Mouse (Mus musculus) embryonic facial prominence, embryonic 11.5 days (tissue): ENCODE data around the gene Igfbp4. TPM values are rescaled to one million over a fixed set of nuclear protein-coding genes. Genes with fewer than 3 reads are reported as not detected.

Source experiments
- ATAC-seq: fragments of 200-750 bp; cut with Nextera tagmentation; replicated peaks from 2 replicates; pipeline ENCODE4 v1.8.0; 2017; ENCODE audit warnings: low read depth; ENCODE audit not compliant: insufficient number of reproducible peaks, low FRiP score, low TSS enrichment
- DNase-seq: peaks from one replicate; pipeline ENCODE4 v3.0.0-alpha.2; 2015; ENCODE audit warnings: low spot score
- H3K27ac ChIP-seq: fragments of 300-500 bp; sonication (generic); replicated peaks from 2 replicates; pipeline ENCODE4 v1.5.1; 2014; ENCODE audit warnings: mild to moderate bottlenecking, low read depth, low read length, control low read depth
- H3K27me3 ChIP-seq: fragments of 300-500 bp; sonication (generic); 2 replicates; pipeline ENCODE4 v1.6.1; 2014; ENCODE audit warnings: mild to moderate bottlenecking, low read length, moderate library complexity, mixed read lengths; ENCODE audit not compliant: control insufficient read depth, insufficient read depth
- H3K36me3 ChIP-seq: fragments of 300-500 bp; sonication (generic); replicated peaks from 2 replicates; pipeline ENCODE4 v1.6.1; 2014; ENCODE audit warnings: low read depth, mild to moderate bottlenecking, low read length, moderate library complexity, mixed read lengths; ENCODE audit not compliant: control insufficient read depth, insufficient read depth
- H3K4me1 ChIP-seq: fragments of 300-500 bp; sonication (generic); 2 replicates; pipeline ENCODE4 v1.6.1; 2014; ENCODE audit warnings: low read length, mixed read lengths; ENCODE audit not compliant: control insufficient read depth, insufficient read depth
- H3K4me2 ChIP-seq: fragments of 300-500 bp; sonication (generic); 2 replicates; pipeline ENCODE4 v1.6.1; 2014; ENCODE audit warnings: low read depth, mild to moderate bottlenecking, control low read depth, low read length, moderate library complexity
- H3K4me3 ChIP-seq: fragments of 300-500 bp; sonication (generic); 2 replicates; pipeline ENCODE4 v1.5.1; 2014; ENCODE audit warnings: low read depth, low read length, control low read depth
- H3K9ac ChIP-seq: fragments of 300-500 bp; sonication (generic); replicated peaks from 2 replicates; pipeline ENCODE4 v1.6.1; 2014; ENCODE audit warnings: mild to moderate bottlenecking, control low read depth, low read length
- H3K9me3 ChIP-seq: fragments of 300-500 bp; sonication (generic); replicated peaks from 2 replicates; pipeline ENCODE4 v1.6.1; 2016; ENCODE audit warnings: mild to moderate bottlenecking, low read length, inconsistent platforms, mixed read lengths; ENCODE audit not compliant: control insufficient read depth
- WGBS: fragments of 180-500 bp; shearing (Covaris S2); extraction: QIAGEN DNeasy Blood & Tissue Kit; methylation state at CpG from one replicate; pipeline ENCODE4 v1.1.7; 2014; 5-methylcytosine and 5-hydroxymethylcytosine counted together
- polyA plus RNA-seq: library from polyadenylated mRNA; unstranded; fragments of >200 nt; fragmentation: Nextera tagmentation; extraction: Ambion mirVana; gene quantifications from 2 replicates; pipeline ENCODE4 v1.2.1, GENCODE M21; 2014

Gene Igfbp4
- polyA plus RNA-seq, 1 experiment from 2014 or later: 477 TPM

DNA sequence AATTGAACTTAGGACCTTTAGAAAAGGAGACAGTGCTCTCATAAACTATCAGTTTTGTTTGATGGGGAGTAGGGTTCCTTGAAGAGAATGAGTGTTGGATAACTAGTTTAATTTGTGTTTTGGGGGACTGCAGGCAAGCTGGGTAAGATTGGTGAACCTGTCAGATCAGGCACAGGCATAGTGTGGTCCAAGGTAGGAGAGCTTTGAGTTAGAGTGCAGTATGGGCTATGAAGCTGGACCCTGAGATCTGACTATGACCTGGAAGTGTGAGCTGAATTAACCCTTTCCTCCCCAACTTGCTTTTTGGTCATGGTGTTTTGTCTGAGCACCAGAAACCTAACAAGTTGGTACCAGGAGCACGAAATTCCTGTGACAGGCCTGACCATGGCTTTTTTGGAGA is 27.2 kb upstream of the Igfbp4 start:
- no peak overlapping the region for H3K27ac ChIP-seq
- ATAC-seq: no peak
- H3K4me3 ChIP-seq: no peak overlapping the region
- H3K36me3 ChIP-seq: peaks cover 18% of the 10 kb centered on the region
- no peaks in the 10 kb centered on the region for H3K9me3 ChIP-seq
- no peak overlapping the region for H3K4me2 ChIP-seq
- no peak overlapping the region for H3K9ac ChIP-seq
- DNase-seq: no peak
- 95% methylated on average over 1 of the region's 1 CpGs for WGBS
- no peaks in the 10 kb centered on the region for H3K4me1 ChIP-seq
- no peaks in the 10 kb centered on the region for H3K27me3 ChIP-seq

DNA sequence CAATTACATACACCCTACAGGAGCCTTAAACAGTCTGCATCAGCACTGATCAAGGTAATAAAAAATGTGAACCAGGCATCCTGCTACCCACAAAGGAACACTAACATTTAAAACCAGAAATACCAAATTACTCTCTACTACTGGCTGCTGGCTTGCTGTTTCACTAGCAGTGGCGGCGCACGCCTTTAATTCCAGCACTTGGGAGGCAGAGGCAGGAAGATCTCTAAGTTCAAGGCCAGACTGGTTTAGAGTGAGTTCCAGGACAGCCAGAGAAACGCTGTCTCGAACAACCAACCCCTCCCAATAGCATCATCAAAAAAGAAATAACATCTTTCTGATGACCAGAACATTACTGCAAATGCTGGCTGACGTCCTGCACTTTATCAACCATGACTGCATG is 21.2 kb upstream of the Igfbp4 start:
- peaks cover 10% of the 10 kb centered on the region for H3K36me3 ChIP-seq

DNA sequence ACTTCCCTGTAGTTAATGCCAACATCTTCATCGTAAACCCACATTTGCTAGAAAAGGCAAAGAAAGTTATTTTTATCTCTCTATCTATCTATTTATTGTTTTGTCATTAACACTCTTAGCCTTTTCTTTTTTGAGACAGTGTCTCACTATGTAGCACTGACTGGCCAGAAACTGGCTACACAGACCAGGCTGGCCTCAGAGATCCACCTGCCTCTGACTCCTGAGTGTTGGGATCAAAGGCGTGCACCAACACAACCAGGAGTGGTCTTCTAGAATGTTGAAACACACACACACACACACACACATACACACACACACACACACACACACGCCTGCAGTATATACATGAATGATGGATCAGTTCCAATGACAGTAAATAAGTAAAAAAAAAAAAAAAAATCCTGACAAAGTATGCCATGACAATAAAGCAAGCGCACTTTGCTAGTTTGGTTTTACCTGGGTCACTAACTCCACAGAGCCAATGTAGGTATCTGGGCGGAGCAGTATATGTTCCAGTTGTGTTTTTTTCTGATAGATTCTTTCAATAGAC is 18.6 kb upstream of the Igfbp4 start:
- Histone ChIP-seq H3K4me3 (peak overlapping the region; percentile 68), H3K27me3 (no peaks in the 10 kb centered on the region), H3K4me2 (peak overlapping the region; percentile 36), H3K9ac (no peak overlapping the region), H3K27ac (no peak overlapping the region), H3K4me1 (no peaks in the 10 kb centered on the region; the same call in 1 of the 2 replicates), H3K9me3 (no peaks in the 10 kb centered on the region), H3K36me3 (peaks cover 10% of the 10 kb centered on the region)
- ATAC-seq (no peak), DNase-seq (no peak)
- 89% methylated on average over 5 of the region's 5 CpGs for WGBS

More for the DNA sequence above, 21.2 kb upstream of the Igfbp4 start:
- H3K4me3 ChIP-seq: no peak overlapping the region
- no peaks in the 10 kb centered on the region for H3K9me3 ChIP-seq
- no peaks in the 10 kb centered on the region; the same call in 1 of the 2 replicates for H3K4me1 ChIP-seq
- 97% methylated on average over 6 of the region's 6 CpGs for WGBS
- H3K27me3 ChIP-seq: no peaks in the 10 kb centered on the region
- DNase-seq (no peak), ATAC-seq (no peak)
- no peak overlapping the region for H3K27ac ChIP-seq
- no peak overlapping the region for H3K4me2 ChIP-seq
- no peak overlapping the region for H3K9ac ChIP-seq

DNA sequence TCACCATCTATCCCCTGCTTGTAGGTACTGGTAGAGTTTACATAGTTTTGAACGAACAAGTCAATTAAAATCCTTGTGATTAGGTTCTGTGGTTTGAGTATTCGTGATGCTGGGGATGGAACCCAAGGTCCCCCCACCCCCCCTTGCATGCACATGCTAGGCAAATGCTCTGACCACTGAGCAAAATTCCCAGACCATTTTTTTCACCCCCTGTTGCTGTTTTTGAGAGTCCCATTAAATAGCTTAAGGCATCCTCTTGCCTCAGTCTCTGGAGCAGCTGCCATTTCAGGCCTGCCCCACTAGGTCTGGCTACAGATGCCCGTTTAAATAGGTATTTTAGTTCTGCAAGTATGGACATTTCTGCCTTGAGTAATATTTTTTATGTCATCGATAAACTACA is 17.9 kb upstream of the Igfbp4 start:
- Histone ChIP-seq H3K4me2 (peak overlapping the region; percentile 52), H3K36me3 (peaks cover 7% of the 10 kb centered on the region), H3K9me3 (no peaks in the 10 kb centered on the region), H3K4me1 (no peaks in the 10 kb centered on the region; the same call in 1 of the 2 replicates), H3K4me3 (peak overlapping the region; percentile 68), H3K9ac (peak overlapping the region; percentile 88), H3K27me3 (no peaks in the 10 kb centered on the region), H3K27ac (no peak overlapping the region)
- 8% methylated on average over 4 of the region's 4 CpGs for WGBS
- DNase-seq (no peak), ATAC-seq (no peak)

DNA sequence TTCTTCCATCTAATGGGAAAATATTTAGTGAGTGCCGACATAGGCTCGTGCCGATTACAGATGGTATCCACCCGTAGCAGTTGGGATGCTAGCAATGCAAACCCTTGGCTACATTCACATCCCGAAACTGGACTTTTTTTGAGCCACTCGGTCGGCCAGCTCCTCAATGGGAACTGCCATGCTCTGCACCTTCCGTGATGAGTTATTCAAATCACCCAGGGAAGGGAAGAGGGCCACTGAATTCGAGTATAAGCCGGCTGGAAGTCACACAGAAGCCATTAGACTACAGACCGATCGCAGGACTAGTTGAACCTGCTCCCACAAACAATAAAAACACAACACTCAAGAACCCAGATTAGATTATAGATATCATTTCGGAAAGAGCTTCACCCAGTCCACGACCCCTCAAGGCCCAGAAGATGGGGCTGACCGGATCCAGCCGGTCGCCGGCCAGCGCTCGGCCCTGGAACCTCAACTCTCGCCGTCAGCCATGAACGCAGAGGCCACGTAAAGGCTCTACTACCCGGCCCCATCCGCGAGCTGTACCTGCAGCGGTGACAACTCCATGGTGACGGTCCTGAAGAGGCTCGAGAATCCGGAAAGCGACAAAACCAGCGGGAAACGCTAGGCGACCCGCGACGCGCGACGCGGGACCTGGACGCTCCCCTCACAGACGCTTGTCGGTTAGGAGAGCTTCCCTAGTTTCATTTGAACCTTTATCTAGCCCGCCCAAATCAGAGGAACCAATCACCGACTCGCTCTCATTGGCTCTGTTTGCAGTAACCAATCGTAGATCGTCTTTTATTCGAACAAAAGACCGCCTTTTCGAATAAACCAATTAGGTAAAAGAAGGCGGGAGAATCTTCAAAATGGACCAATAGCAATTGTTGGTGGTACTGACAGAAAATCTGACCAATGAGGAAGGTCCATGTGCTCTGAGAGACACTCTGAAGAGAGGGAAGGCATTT is 17.3 kb upstream of the Igfbp4 start, which contains the start of gene Top2a:
Top2a (minus strand) TSS at position 690 of the 968 bp plus-strand sequence.
- no peaks in the 10 kb centered on the region for H3K27me3 ChIP-seq
- peak within 1 kb of the TSS; percentile 68 for H3K27ac ChIP-seq
- DNase-seq (peak; percentile 98), ATAC-seq (peak; percentile 91)
- peak within 1 kb of the TSS; percentile 88 for H3K9ac ChIP-seq
- no peaks in the 10 kb centered on the region; the same call in 1 of the 2 replicates for H3K4me1 ChIP-seq
- no peaks in the 10 kb centered on the region for H3K9me3 ChIP-seq
- peaks cover 7% of the 10 kb centered on the region for H3K36me3 ChIP-seq
- WGBS: under 1% methylated on average over 54 of the region's 54 CpGs
- peak within 1 kb of the TSS; percentile 52 for H3K4me2 ChIP-seq
- H3K4me3 ChIP-seq: peak within 1 kb of the TSS; percentile 68

DNA sequence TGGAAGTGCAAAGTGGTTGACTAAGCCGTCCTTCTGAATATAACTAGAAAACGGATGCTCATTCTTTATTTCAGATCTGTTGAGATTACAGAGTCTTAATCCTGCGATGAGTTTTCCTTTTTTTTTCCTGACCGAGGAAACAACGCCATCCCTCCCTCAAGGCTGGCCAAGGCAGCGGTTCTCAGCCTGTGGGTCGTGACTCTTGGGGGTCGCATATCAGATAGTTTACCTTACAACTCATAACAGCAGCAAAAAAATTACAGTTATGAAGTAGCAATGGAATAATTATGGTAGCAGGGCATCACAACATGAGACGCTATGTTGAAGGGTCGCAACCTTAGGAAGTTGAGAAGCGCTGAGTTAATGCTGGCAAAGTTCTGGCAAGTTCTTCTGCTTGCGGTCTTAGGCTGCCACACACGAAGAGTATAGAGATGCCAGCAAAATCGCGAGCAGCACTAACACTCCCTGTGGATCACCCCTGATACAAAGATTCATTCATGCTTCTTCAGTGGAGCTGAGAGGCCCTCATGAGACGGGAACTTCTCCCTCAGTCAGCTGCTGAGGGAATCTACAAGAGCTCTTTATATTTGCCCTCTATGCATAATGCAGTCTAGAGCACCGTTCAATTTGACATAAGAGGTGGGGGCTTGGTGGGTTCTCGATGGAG is 16.4 kb upstream of the Igfbp4 start:
- DNase-seq (no peak), ATAC-seq (0 out of 2 replicates have a peak, but pooled peaks have one; percentile 13)
- Histone ChIP-seq H3K27ac (no peak overlapping the region), H3K36me3 (peaks cover 7% of the 10 kb centered on the region), H3K9ac (no peak overlapping the region), H3K9me3 (no peaks in the 10 kb centered on the region), H3K4me3 (peak overlapping the region; percentile 23), H3K27me3 (no peaks in the 10 kb centered on the region), H3K4me1 (no peaks in the 10 kb centered on the region; the same call in 1 of the 2 replicates), H3K4me2 (peak overlapping the region; percentile 24; the same call in 1 of the 2 replicates)
- WGBS: 50% methylated on average over 18 of the region's 18 CpGs

DNA sequence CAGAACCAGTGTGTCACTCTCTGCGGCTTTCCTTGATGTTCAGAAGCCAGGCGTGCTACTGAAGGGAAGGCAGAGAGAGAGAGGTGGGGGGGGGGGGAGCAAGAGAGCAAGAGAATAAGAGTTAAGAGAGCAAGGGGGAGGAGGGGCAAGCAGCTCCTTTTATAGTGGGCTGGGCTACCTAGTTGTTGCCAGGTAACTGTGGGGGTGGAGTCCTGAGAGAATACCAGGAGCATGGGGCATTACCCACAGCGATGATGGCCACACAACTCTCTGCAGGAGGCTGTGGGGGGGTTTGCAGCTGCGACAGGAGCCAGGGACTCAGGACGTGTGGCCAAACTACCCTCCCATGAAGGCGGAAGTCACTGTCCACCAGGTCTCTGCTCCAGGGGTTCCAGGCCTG is 15.2 kb upstream of the Igfbp4 start:
- Histone ChIP-seq H3K9me3 (no peaks in the 10 kb centered on the region), H3K4me1 (no peaks in the 10 kb centered on the region; the same call in 1 of the 2 replicates), H3K36me3 (peaks cover 6% of the 10 kb centered on the region), H3K9ac (no peak overlapping the region), H3K27me3 (no peaks in the 10 kb centered on the region), H3K27ac (no peak overlapping the region), H3K4me3 (no peak overlapping the region), H3K4me2 (no peak overlapping the region)
- no peak for ATAC-seq
- 87% methylated on average over 6 of the region's 6 CpGs for WGBS
- DNase-seq: no peak
